Mouse (Mus musculus) thymus, postnatal 14 days (tissue): ENCODE data around the gene Trim34a.
"Not testable (repeated sequence)": the region's sequence is repeated elsewhere in the genome, so short reads cannot be mapped to it uniquely, and the experiment has no call there.

Experiments used
- DNase-seq: peaks from one replicate; pipeline ENCODE4 v3.0.0; 2021

Trim34a gene

DNA sequence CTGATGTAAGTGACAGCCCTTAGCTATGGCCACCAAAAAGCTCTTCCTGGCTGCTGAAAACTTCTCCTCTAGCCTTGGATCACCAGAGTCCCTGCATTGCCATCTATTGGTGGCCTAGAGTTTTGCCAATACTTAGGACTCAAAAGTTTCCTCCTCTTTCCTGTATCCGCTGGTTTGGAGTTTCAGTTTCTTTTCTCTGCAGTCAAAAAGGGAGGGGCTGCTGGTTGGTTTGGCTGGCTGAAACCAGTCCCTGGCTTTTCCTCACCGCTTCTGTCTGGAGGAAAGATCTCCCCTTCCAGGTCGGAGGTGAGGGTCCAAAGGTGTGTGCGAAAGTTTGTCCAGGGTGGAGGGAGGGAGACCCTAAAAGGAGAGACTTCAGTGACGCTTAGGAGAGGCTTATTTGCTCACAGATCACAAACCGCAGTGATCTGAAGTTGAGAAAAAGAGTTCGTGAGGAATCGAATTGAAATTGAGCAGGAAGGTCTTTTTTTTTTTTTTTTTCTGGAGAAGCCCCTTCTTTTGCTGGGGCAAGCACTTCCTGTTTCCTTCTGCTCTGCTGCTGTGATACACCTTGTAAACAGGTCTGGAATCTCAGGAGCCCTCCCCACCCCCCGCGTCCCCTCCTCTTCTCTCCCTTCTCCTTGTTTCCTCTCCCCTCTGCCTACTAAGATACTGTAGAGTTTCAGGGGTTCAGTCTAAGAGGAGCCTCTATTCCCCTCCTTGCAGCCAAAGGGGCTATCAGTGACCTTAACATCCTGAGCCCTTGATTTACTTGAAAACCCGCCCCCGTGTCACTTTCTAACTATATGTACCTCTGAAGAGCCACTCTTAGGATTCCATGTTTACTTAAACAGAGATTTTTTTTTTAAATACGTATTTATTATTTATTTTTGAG, at the start of gene Trim34a:
Trim34a (plus strand) TSS at position 171 of the 895 bp plus-strand sequence.
- peak; percentile 69 for DNase-seq

DNA sequence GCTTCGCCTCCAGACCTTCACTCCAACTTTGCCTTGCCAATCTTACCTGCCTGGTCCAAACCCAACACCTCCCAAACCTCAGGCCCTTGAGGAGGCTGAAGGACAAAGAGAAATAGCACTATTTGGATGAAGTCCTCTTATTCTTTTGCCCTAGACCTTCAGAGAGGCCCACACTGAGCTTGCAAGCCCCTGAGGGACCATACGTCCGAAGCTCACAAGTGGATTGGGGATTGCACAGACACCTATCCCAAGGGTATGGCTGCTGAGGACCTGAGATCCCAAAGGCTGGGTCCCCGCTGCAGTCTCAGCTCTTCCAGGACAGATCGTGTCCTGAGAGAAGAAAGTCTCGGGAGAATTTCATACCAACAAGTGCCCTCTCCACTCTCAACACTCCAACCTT, 48.4 kb upstream of the Trim34a start, which contains the start of gene Olfr649:
Olfr649 (minus strand) TSS at position 101 of the 400 bp plus-strand sequence.
- DNase-seq: no peak

DNA sequence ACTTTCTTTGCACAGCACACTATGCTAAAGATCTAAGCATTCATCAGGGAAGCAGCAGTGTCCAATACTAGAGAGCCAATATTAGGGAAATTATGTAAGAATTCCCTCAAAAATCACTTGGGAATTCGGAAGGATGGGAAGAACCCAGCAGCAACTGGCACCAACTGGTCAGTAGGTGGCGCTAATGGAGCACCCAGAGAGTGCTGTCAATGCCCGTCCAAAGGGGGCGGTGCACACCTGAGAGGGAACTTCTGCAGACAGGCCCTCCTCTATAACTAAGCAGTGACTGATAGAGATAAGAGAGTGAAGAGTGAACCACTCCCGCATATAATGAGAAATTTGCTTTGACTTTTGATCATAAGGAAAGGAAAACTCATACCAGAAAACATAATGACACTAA, 44.4 kb upstream of the Trim34a start:
- peak; percentile 77 for DNase-seq

DNA sequence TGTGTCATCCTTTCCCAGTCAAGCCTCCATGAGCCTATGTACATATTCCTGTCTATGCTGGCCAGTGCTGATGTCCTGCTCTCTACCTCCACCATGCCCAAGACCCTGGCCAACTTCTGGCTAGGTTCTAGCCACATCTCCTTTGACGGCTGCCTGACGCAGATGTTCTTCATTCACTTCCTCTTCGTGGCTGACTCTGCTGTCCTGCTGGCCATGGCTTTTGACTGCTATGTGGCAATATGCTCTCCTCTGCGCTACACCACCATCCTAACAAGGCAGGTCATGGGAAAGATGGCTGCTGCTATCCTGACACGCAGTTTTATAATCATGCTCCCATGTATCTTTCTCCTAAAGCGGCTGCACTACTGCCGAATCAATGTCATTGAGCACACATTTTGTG, 38.1 kb upstream of the Trim34a start:
- no peak for DNase-seq

DNA sequence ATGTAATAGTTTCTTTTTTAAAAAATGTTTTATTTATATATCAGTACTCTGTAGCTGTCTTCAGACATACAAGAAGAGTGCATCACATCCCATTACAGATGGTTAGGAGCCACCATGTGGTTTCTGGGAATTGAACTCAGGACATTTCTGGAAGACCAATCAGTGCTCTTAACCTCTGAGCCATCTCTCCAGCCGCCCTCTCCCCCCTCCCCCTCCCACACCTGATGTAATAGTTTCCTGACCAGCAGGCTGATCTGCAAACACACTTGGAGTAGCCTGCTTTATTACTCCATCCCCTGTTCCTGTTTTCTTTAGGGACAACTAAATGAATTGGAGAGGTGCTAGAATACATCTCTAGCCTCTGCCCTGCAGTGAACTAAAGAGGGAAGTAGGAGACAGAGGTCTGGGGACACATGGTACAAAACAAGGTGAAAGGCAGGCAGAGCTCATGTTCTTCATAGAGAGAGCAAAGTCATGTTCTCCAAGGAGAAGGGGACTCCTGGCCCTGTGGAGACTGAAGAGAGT, 28.2 kb upstream of the Trim34a start:
- no peak for DNase-seq

DNA sequence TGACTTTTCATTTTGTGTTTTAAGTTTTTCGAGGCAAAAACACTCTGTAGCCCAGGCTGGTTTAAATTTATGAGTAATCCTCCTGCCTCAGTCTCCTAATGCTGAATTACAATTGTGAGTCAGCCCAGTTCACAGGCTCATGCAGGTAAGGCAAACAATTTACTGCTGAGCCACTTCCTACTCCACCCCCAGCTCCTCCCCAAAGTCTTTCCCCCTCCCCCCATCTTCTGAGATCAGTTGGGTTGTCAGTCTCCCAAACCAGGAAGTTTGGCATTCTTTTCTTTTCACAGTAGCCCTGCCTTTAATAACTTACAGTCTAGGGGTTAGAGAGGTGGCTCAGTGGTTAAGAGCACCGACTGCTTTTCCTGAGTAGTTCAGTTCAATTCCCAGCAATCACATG, 26.4 kb upstream of the Trim34a start:
- no peak for DNase-seq

DNA sequence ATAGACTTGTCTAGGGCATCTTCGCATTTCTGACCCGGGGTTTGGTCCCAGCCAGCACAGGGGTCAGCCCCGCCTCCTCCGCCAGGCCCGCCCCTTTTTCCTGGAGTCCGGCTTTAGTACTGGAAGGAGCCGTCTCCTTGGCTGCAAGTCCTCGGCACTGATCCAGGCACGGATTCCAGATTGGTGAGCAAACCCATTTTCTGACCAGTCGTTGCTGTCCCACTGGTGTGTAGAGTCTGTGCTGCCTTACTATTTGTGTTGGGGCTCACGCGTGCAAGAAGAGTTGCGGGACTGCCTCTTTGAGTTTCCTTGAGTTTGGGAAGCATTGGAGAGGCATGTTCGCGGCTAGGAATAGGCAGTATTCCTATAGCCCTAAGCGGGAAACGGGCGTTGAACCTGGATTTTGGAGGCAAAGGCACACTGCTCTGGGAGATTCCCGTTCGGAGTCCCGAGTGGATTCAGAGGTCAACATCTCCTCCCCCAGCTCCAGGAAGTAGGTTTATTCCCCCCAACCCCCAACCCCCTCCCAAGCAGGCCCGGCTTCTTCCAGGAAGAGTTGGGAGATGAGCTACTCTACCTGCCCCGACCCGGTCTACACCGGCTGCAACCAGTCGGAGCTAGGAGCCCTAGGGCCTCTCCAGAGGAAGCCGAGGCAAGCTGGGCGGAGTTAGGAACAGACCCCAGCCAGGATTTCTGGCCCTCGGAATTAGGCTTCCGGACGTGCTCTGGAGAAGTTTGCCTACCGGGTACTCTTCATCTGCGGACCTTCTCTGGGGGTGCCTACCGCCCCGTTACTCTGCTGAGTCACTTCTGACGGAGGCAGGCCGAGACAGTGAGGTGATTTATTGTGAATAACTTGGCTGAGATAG, 25.3 kb upstream of the Trim34a start, which contains the start of gene Trim6:
Trim6 (plus strand) TSS at position 93 of the 869 bp plus-strand sequence.
- DNase-seq: peak; percentile 12

DNA sequence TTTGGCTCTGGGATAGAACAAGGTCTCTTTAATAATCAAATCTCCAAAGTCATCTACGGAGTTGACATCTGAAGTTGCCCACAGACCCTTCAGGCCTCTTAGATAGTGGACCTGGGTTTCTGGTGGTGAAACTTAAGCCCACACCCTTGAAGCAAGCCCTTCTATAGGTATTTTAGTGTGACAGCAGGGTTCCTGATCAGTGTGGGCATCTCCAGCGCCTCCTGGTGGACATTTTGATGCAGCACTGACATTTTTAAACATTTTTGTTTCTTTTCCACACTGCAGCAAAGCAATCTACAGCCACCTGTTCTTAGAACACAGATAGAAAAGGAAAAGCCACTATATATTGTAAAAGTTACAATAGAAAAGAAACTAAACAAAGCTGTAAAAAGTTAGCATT, 13.1 kb upstream of the Trim34a start:
- DNase-seq: peak; percentile 50

DNA sequence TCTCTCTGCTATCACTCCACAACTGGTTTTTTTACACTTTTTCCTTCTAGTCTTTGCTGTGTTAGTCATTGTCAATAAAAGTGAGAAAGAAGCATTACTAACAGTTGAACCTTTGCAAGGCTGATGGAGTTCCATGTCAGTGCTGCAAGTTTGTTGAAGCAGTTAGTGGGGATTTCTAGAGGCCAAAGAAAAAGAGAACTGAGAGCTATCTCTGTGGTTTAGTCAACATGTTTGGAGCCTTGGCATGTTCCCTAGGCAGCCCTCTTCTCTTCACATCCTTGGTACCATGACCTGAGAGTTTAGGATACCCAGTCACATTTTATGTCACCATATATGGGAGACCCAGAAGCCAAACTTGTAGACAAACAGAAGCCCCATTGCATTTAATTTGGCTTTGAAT, 3.4 kb upstream of the Trim34a start:
- DNase-seq: no peak

DNA sequence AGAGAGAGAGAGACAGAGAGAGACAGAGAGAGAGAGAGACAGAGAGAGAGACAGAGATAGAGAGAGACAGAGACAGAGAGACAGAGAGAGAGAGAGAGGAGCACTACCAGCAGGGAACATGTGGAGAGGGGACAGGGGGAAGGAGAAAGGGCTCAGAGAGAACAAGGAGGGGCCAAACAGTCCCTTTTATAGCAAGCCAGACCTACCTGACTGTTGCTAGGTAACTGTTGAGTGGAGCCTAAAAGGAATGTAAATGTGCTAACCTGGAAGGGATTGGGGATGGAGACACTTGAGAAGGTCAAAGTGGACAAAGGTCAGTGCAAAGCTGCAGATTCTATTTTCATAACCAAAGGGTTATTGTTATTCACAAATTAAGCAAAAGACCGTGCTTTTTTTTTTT, 641 bp upstream of the Trim34a start:
- no peak for DNase-seq

DNA sequence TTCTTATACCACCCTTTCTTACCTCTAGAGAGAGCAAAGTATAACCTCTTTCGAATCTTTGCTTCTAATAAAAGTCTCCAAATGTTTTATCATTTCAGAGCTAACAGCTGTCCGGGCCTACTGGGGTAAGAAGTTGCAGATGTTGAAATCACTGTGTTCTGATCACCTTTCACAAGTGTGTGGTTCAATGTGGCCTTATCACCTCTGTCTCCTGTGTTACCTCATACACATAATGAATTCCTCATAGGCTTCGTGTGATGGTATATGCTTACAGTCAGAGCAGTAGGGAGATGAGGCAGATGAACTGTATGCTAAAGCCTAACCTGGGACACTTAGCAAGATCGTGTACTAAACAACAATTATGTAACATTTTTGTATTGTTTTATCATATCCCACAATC, 16.1 kb downstream of the Trim34a start:
- not testable (repeated sequence) for DNase-seq

DNA sequence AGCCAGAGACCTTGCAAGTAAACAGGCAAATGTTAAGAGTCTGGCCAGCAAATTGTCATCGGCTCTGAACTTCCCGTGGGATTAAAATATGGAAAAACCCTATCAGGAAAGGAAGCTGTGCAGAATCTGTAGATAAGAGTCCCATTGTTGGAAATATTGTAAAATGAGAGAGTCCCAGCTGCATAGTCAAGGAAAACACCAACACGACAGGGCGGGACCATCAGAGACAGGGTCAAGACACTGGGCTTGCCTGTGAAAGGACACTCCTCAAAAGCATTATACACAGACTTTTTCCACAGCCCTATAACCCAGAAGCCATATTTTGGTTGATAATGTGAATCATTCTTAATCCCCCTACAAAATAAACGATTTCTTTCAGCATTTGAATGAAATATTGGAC, 21.1 kb downstream of the Trim34a start:
- DNase-seq: not testable (repeated sequence)

DNA sequence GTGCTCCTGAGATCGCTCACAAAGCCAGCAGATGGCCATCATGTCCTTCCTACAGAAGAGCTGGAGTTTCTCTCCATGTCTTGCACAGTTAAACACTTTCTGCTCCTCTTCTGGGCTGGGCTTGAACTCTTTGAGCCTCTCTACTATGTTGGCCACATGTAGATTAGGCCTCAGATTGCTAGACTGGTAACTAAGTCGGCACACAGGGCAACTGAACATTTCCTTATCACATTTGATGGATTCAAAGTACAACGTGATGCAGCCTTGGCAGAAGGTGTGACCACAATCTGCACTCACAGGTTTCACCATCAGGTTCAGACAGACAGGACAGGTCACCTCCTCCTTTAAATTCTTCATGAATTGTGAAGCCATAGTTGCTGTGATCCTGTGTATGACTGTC, 35.1 kb downstream of the Trim34a start:
- DNase-seq: not testable (repeated sequence)

DNA sequence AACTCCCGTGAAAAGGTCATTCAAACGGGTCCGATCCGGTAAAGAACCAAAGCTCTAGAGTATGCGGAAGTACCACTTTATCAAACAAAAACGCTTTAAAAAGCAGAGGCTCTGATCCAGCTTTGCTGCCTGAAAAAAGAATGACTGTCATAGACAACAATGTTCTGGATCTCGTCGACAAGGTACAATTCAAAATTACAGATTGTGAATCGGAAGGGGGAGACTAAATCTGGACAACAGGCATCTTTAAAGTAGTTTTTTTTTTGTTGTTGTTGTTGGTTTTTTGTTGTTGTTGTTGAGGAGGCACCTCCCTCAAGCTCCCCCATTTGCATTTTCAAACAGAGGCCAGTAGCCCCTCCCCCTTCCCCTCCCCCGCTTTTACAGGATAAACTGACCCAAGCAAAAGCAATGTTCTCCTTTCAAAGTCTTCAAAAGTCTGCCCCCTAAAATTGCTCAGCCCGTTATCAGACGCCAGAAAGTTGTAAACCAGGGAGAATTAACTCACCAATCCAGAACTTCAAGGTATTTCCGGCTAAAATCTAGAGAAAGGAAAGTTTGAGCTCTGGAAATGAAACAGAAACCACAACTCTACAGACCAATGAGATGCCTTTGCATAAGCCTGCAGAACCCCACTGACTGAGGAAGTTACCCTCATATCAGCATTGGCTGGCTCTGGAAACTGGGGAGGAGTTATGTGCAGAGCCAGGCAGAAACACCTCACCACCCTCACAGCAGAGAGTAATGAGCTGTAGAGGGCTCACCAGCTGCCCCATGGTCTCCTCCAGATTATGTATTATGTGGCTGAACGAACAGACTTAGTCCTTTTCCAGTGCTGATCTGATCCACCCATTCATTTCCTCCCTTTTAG, 43.6 kb downstream of the Trim34a start, which contains the start of gene Trim5:
Trim5 (minus strand) TSS at position 519 of the 868 bp plus-strand sequence.
- not testable (repeated sequence) for DNase-seq

DNA sequence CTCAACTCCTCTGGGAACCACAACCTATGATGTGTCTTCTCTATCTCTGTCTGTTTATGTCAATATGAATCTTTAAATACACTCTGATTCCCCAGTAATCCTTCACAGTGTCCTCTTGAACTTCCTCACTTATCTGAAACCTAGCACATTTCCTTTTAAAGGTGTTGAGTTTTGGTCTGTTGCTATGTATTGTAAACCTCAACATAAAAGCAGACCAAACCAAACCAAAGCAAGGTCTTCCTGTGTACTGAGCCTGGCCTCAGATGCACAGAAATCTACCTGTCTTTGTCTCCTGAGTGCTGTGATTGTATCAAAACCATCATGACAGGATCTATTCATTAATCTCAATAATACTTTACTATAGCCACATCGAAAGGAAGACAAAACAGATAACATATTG, 46.4 kb downstream of the Trim34a start:
- no peak for DNase-seq

DNA sequence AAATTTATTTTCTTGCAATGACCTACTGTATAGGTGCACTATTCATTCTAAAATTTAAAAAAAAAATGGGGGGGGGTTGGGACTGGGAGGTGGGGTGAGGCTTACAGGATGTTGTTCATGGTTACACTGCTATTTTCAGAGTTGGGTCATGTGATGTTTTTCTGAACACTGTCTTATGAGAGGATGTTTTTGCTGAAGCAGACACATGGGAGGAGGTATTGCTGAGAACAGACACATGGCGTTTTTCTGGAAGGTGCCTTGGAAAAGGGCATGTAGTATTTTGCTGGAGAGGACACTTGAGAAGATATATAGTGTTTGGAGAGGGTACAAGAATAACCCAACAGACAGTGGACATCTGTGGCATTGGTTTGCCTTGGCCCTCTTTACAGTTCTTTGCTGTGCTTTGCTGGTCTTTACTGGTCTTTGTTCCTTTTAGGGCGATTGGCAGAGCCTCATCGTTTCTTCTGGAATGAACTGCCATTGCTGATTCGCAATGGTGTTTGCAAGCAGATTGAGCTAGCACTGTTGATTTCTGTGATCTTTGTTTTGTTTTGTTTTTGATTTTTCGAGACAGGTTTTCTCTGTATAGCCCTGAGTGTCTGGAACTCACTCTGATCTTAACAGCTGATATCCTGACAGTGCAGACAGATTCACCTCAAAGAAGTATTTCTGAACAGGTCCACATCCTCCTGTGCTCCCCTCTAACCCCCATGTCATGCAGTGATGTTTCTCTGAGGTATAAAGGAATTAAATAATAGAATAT, 47.6 kb downstream of the Trim34a start:
- DNase-seq: no peak
